Mouse (Mus musculus) hindbrain, embryonic 12.5 days (tissue): ENCODE data around the gene Trim27. TPM values are rescaled to one million over a fixed set of nuclear protein-coding genes. Genes with fewer than 3 reads are reported as not detected.
A peak's percentile ranks its signal among the peaks of the same experiment; 100 is the strongest.

ENCODE experiments used
- ATAC-seq: fragments of 200-750 bp; cut with Nextera tagmentation; 2 replicates; pipeline ENCODE4 v1.8.0; 2017; ENCODE audit warnings: moderate TSS enrichment; ENCODE audit not compliant: low FRiP score
- H3K27ac ChIP-seq: fragments of 300-500 bp; sonication (generic); 2 replicates; pipeline ENCODE4 v1.5.1; 2016; ENCODE audit warnings: mild to moderate bottlenecking
- H3K27me3 ChIP-seq: fragments of 300-500 bp; sonication (generic); 2 replicates; pipeline ENCODE4 v1.6.1; 2016; ENCODE audit warnings: mild to moderate bottlenecking
- H3K36me3 ChIP-seq: fragments of 300-500 bp; sonication (generic); 2 replicates; pipeline ENCODE4 v1.6.1; 2016; ENCODE audit warnings: mild to moderate bottlenecking
- H3K4me1 ChIP-seq: fragments of 300-500 bp; sonication (generic); 2 replicates; pipeline ENCODE4 v1.6.1; 2016
- H3K4me2 ChIP-seq: fragments of 300-500 bp; sonication (generic); replicated peaks from 2 replicates; pipeline ENCODE4 v1.6.1; 2016; ENCODE audit warnings: mild to moderate bottlenecking
- H3K4me3 ChIP-seq: fragments of 300-500 bp; sonication (generic); 2 replicates; pipeline ENCODE4 v1.5.1; 2016; ENCODE audit warnings: mild to moderate bottlenecking
- H3K9ac ChIP-seq: fragments of 300-500 bp; sonication (generic); 2 replicates; pipeline ENCODE4 v1.6.1; 2016; ENCODE audit warnings: mild to moderate bottlenecking, moderate library complexity
- H3K9me3 ChIP-seq: fragments of 300-500 bp; sonication (generic); replicated peaks from 2 replicates; pipeline ENCODE4 v1.6.1; 2016; ENCODE audit warnings: mild to moderate bottlenecking
- WGBS: fragments of 180-500 bp; shearing (Covaris S2); methylation state at CpG from one replicate; pipeline ENCODE4 v1.1.7; 2016; 5-methylcytosine and 5-hydroxymethylcytosine counted together
- polyA plus RNA-seq: library from polyadenylated mRNA; unstranded; fragments of >200 nt; fragmentation: Nextera tagmentation; extraction: Ambion mirVana; gene quantifications from 2 replicates; pipeline ENCODE4 v1.2.1, GENCODE M21; 2016

Trim27 gene
- polyA plus RNA-seq, 1 experiment from 2014 or later: 130 TPM

DNA sequence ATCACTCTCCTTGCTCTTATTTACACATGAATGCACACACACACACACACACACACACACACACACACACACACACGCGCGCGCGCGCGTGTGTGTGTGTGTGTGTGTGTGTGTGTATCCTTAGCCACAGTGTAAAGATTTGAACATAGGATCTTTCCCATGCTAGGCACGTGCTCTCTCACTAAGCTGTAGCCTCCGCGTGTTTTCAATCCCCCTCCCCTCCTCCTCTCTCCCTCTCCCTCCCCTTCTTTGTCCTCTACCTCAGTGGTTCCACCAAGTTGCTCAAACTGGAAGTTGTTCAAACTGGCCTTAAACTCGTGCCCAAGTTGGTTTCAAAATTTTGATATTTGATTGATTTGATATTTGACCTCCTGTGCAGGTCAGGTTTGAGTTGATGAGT, 2.5 kb upstream of the Trim27 start:
- WGBS: 77% methylated on average over 11 of the region's 11 CpGs
- Histone ChIP-seq H3K27ac (no peak overlapping the region), H3K27me3 (no peaks in the 10 kb centered on the region), H3K36me3 (peaks cover under 1% of the 10 kb centered on the region; the same call in 1 of the 2 replicates), H3K4me3 (no peak overlapping the region), H3K4me1 (peaks cover 16% of the 10 kb centered on the region), H3K4me2 (no peak overlapping the region), H3K9ac (no peak overlapping the region), H3K9me3 (no peaks in the 10 kb centered on the region)
- ATAC-seq: no peak

DNA sequence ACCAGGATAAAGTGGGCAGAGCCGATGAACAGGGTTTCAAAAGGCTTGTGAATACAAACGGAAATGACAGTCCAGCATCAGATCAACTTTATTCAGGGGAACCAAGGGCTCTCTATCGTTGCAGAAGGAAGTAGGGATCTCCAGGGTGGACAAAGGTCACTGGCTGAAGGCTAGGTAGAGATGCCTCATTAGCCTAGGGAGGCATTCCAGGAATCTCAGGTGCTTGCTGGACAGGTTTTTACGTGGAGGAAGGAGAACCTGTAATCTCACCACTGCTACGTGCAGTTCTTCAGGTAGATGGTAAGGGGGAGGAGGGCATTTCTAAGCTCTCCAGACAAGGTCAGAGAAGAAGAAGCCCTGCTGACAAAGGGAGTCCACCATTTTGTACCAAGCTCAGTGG, 1.6 kb upstream of the Trim27 start:
- no peak overlapping the region for H3K9ac ChIP-seq
- H3K27me3 ChIP-seq: no peaks in the 10 kb centered on the region
- H3K27ac ChIP-seq: no peak overlapping the region
- H3K9me3 ChIP-seq: no peaks in the 10 kb centered on the region
- peaks cover 23% of the 10 kb centered on the region for H3K4me1 ChIP-seq
- ATAC-seq: no peak
- H3K4me3 ChIP-seq: no peak overlapping the region
- H3K4me2 ChIP-seq: no peak overlapping the region
- WGBS: 72% methylated on average over 5 of the region's 5 CpGs
- H3K36me3 ChIP-seq: peaks cover 8% of the 10 kb centered on the region

DNA sequence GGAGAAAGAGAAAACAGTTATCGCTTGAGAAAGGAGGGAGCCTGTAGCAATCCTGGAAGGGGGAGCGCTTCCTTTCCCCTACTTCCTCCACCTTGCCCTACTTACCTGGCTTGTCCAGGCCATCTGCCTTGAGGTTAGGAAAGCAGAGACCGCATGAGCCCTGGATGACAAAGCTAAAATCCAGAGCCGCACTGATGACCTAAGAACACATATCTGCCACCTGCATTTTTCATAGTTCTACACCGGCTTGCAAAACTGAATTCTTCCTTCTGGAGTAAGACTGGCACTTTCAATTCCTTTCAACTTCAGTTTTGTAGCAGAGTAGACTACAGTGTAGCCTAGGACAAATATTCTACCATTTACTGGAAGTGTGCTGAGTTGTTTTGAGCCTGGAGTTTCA, 881 bp upstream of the Trim27 start:
- 84% methylated on average over 5 of the region's 5 CpGs for WGBS
- no peak overlapping the region for H3K27ac ChIP-seq
- H3K4me1 ChIP-seq: peaks cover 27% of the 10 kb centered on the region
- no peak overlapping the region for H3K4me3 ChIP-seq
- H3K36me3 ChIP-seq: peaks cover 15% of the 10 kb centered on the region
- no peaks in the 10 kb centered on the region for H3K27me3 ChIP-seq
- no peak for ATAC-seq
- H3K9ac ChIP-seq: no peak overlapping the region
- no peaks in the 10 kb centered on the region for H3K9me3 ChIP-seq
- H3K4me2 ChIP-seq: no peak overlapping the region

DNA sequence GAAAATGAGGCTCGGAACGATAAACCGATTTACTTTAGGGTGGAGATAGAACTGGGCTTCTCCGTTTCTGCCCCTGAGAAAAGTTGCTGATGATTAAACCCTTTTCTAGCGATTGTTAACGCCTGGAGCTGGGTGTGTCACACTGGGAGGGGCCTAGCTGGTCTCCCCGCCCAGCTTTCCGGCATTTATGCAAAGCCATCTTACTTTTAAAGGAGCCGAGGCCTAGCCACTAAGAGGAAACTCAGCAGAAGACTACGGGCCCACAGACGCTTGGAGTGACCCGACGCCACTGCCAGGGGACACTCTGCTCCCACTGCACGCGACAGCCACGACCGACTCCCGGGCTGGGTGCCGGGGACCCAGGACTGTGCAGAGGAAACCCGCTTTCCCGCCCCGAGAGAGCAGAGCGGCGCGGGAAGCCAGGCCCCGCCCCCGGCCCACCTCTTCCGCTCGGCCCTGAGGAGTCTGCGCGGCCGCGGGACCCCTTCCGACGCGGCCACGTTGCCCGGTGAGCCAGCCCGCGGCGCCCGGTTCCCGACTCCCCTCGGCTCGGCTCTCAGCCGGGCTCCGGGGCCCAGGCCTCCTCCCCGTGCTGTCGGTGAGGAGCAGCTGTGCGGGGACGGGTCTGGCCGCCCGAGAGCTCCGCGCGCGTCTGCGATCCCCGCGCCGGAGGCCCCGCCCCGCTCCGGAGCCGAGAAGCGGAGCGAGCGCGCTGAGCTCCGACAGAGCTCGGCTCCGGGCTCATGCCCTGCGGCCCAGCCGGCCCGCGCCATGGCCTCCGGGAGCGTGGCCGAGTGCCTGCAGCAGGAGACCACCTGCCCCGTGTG, 692 bp downstream of the Trim27 start:
- H3K9ac ChIP-seq: peak overlapping the region; percentile 90
- WGBS: under 1% methylated on average over 78 of the region's 80 CpGs

GRCm38 (mm10) chr13:21180551-21181530, 1.6 kb downstream of the Trim27 start:
- Histone ChIP-seq H3K9me3 (no peaks in the 10 kb centered on the region), H3K9ac (peak overlapping the region; percentile 90), H3K27ac (peak overlapping the region; percentile 94), H3K4me3 (peak overlapping the region; percentile 99), H3K4me1 (peaks cover 32% of the 10 kb centered on the region), H3K36me3 (peaks cover 38% of the 10 kb centered on the region), H3K27me3 (no peaks in the 10 kb centered on the region), H3K4me2 (peak overlapping the region; percentile 84)
- ATAC-seq: peak; percentile 61
- under 1% methylated on average over 71 of the region's 71 CpGs for WGBS

More for the DNA sequence above, 692 bp downstream of the Trim27 start:
- Histone ChIP-seq H3K27me3 (no peaks in the 10 kb centered on the region), H3K9me3 (no peaks in the 10 kb centered on the region), H3K4me2 (peak overlapping the region; percentile 84), H3K27ac (peak overlapping the region; percentile 94), H3K4me1 (peaks cover 29% of the 10 kb centered on the region), H3K36me3 (peaks cover 30% of the 10 kb centered on the region), H3K4me3 (peak overlapping the region; percentile 99)
- ATAC-seq: peak; percentile 95

DNA sequence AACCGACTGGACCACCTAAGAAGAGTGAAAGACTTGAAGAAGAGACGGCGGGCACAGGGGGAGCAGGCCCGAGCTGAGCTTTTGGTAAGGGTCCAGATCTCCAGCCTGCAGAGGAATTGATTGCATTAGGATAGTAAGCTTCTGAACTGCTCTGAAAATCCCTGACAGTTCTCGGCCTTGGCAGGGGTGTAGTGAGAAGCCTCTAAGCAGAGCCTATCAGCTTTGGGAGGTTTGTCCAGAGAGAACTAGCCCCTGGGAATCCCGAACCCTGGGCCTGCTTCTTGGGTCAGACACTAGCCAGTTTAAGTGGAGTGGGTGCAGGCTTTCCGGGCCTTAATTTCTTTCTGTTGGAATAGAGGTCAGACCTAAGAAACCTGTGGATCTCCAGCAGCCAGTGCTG, 2.8 kb downstream of the Trim27 start:
- Histone ChIP-seq H3K27me3 (no peaks in the 10 kb centered on the region), H3K4me1 (peaks cover 32% of the 10 kb centered on the region), H3K27ac (no peak overlapping the region), H3K9ac (peak overlapping the region; percentile 90; the same call in 1 of the 2 replicates), H3K4me3 (peak overlapping the region; percentile 99), H3K4me2 (peak overlapping the region; percentile 84), H3K9me3 (no peaks in the 10 kb centered on the region), H3K36me3 (peaks cover 48% of the 10 kb centered on the region)
- 76% methylated on average over 7 of the region's 7 CpGs for WGBS
- ATAC-seq: no peak

DNA sequence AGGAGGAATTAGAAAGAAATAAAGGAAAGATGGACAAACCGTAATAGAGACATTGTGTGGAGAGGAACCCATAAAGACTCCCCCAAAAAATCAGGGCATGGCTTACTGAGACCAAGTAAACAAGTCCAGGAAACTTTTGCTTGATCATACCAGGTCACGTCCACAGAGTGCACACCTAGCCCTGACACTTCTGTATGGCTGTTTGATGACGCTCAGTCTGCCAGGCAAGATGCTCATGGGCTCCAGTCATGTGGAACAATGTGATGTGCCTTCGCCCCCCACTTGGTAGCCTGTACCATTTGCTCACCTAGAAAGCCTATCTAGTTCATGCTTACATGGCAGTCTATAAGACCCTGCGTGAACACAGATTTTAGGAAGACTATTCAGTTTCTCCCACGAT, 3.8 kb downstream of the Trim27 start:
- Histone ChIP-seq H3K4me1 (peaks cover 32% of the 10 kb centered on the region), H3K9ac (no peak overlapping the region), H3K27ac (no peak overlapping the region), H3K9me3 (no peaks in the 10 kb centered on the region), H3K36me3 (peaks cover 59% of the 10 kb centered on the region), H3K4me3 (no peak overlapping the region), H3K27me3 (no peaks in the 10 kb centered on the region), H3K4me2 (no peak overlapping the region)
- ATAC-seq: no peak
- 97% methylated on average over 6 of the region's 6 CpGs for WGBS

GRCm38 (mm10) chr13:21183661-21184060, 4.4 kb downstream of the Trim27 start:
- H3K4me3 ChIP-seq: no peak overlapping the region
- no peak overlapping the region for H3K27ac ChIP-seq
- no peaks in the 10 kb centered on the region for H3K9me3 ChIP-seq
- peaks cover 32% of the 10 kb centered on the region for H3K4me1 ChIP-seq
- 93% methylated on average over 7 of the region's 7 CpGs for WGBS
- no peak for ATAC-seq
- H3K4me2 ChIP-seq: no peak overlapping the region
- H3K9ac ChIP-seq: no peak overlapping the region
- peaks cover 65% of the 10 kb centered on the region for H3K36me3 ChIP-seq
- H3K27me3 ChIP-seq: no peaks in the 10 kb centered on the region

GRCm38 (mm10) chr13:21185521-21185920, 6.3 kb downstream of the Trim27 start:
- 91% methylated on average over 4 of the region's 4 CpGs for WGBS
- H3K36me3 ChIP-seq: peaks cover 79% of the 10 kb centered on the region
- H3K4me3 ChIP-seq: no peak overlapping the region
- no peak overlapping the region for H3K4me2 ChIP-seq
- H3K27me3 ChIP-seq: no peaks in the 10 kb centered on the region
- no peaks in the 10 kb centered on the region for H3K9me3 ChIP-seq
- no peak overlapping the region for H3K27ac ChIP-seq
- no peak for ATAC-seq
- no peak overlapping the region for H3K9ac ChIP-seq
- H3K4me1 ChIP-seq: peaks cover 25% of the 10 kb centered on the region

DNA sequence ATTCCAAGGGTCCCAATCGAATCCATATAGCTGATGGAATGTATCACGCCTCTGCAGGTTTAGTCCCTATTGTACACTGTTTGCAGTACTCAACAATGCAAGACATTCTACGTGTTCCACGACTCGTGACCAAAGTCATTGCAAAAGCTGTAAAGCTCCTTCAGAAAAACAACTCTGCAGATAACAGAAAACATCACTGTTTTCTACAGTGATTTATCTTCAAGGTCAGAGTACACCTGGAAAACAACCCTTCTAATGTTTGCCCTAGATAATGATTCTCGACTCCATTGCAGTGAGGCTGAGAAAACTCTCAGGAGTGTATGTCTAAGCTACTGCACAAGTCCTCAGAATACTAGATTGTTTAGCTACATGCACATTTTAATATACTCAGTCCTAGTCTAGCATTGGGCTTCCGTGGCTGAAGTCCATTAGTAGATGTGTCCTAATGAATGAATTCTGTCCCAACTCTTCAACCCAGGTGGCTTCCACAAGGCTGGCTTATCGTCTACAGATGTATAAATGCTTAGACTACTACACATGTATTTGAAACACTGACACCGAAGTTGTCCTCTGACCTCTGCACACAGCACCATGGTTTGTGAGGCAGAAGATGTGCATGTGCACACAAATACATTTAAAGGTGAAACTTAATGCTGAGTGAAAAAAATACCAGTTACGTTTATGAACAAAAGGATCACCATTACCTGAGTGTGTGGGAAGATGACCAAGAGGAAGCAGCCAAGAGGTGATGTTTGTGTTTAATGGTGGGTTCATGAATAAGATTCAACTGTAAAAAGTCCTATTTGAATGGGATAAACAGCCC, 16.4 kb downstream of the Trim27 start:
- peaks cover 44% of the 10 kb centered on the region for H3K36me3 ChIP-seq
- no peak for ATAC-seq
- 89% methylated on average over 10 of the region's 10 CpGs for WGBS

DNA sequence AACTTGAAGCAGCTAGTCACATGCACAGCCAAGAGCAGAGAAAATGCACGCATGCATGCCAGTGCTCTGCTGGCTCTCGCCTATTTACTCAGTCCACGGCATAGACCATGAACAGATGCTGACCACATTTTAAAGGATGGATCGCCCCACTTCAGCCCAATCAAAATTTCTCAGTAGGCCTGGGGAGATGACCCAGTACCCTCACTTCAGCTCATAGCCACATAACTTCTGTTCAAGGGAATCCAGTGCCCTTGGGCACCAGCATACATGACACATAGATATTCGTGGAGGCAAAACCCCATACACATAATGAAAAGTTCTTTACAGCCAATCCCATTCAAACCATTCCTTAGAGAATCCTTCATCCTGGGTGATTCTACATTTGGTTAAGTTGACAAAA, 18.5 kb downstream of the Trim27 start:
- 82% methylated on average over 5 of the region's 5 CpGs for WGBS
- H3K9ac ChIP-seq: no peak overlapping the region
- no peak for ATAC-seq
- H3K27me3 ChIP-seq: no peaks in the 10 kb centered on the region
- no peaks in the 10 kb centered on the region for H3K4me1 ChIP-seq
- H3K9me3 ChIP-seq: no peaks in the 10 kb centered on the region
- H3K4me3 ChIP-seq: no peak overlapping the region
- H3K27ac ChIP-seq: no peak overlapping the region
- no peak overlapping the region for H3K4me2 ChIP-seq
- H3K36me3 ChIP-seq: peaks cover 24% of the 10 kb centered on the region

More for the DNA sequence above, 16.4 kb downstream of the Trim27 start:
- Histone ChIP-seq H3K4me3 (no peak overlapping the region), H3K9ac (no peak overlapping the region), H3K4me2 (no peak overlapping the region), H3K27me3 (no peaks in the 10 kb centered on the region), H3K4me1 (no peaks in the 10 kb centered on the region), H3K27ac (no peak overlapping the region), H3K9me3 (no peaks in the 10 kb centered on the region)
